Mouse (Mus musculus): Measurements from ENCODE around the gene Gm10392. TPM values are rescaled to one million over a fixed set of nuclear protein-coding genes. Genes with fewer than 3 reads are reported as not detected.
A peak's percentile ranks its signal among the peaks of the same experiment; 100 is the strongest.
"Not testable (repeated sequence)": the region's sequence is repeated elsewhere in the genome, so short reads cannot be mapped to it uniquely, and the experiment has no call there.

The Gm10392 gene
- total RNA-seq (2015) (0.32 TPM in 1 of 2 replicates, not detected in the other), total RNA-seq (2017) (0.41 and 1.2 TPM in 2 replicates)

- ATAC-seq (replicated peaks; ENCODE audit: poor library complexity), result peak; percentile 65
Observed at GRCm38 (mm10) chr11:77519043-77519442, at the start of gene Gm10392. Gene Gm10392, minus strand, starts transcription at chr11:77519198.

- ATAC-seq (replicated peaks; ENCODE audit: poor library complexity), result no peak
Observed at GRCm38 (mm10) chr11:77545261-77545660, 26.3 kb upstream of the Gm10392 start.

- ATAC-seq (replicated peaks; ENCODE audit: poor library complexity), result no peak
Observed at GRCm38 (mm10) chr11:77532202-77532846, 13.3 kb upstream of the Gm10392 start.

- no peak for ATAC-seq (replicated peaks; ENCODE audit: poor library complexity)
Observed at GRCm38 (mm10) chr11:77530862-77531261, 11.9 kb upstream of the Gm10392 start.

- ATAC-seq (replicated peaks; ENCODE audit: poor library complexity), result no peak
Observed at GRCm38 (mm10) chr11:77529644-77530043, 10.6 kb upstream of the Gm10392 start.

- ATAC-seq (replicated peaks; ENCODE audit: poor library complexity), result not testable (repeated sequence)
Observed at GRCm38 (mm10) chr11:77528420-77528819, 9.4 kb upstream of the Gm10392 start.

GRCm38 (mm10) chr11:77525804-77526486 is 6.9 kb upstream of the Gm10392 start:
- ATAC-seq (replicated peaks; ENCODE audit: poor library complexity), result peak; percentile 34; the same call in 1 of the 2 replicates

GRCm38 (mm10) chr11:77520601-77521529 is 1.9 kb upstream of the Gm10392 start:
- peak; percentile 62 for ATAC-seq (replicated peaks; ENCODE audit: poor library complexity)

- ATAC-seq (replicated peaks; ENCODE audit: poor library complexity), result no peak
Observed at GRCm38 (mm10) chr11:77518051-77518798, 773 bp downstream of the Gm10392 start.

GRCm38 (mm10) chr11:77516553-77517425 is 2.2 kb downstream of the Gm10392 start:
- ATAC-seq (replicated peaks; ENCODE audit: poor library complexity), result no peak

GRCm38 (mm10) chr11:77515637-77516552 is 3.1 kb downstream of the Gm10392 start, which contains the start of gene Trp53i13:
Gene Trp53i13, minus strand, starts transcription at chr11:77515980.
- no peak for ATAC-seq (replicated peaks; ENCODE audit: poor library complexity)

- ATAC-seq (replicated peaks; ENCODE audit: poor library complexity), result peak; percentile 27
Observed at GRCm38 (mm10) chr11:77514832-77515636, 4.0 kb downstream of the Gm10392 start, which contains the start of gene Abhd15. Gene Abhd15, plus strand, starts transcription at chr11:77515121.

- peak; percentile 34 for ATAC-seq (replicated peaks; ENCODE audit: poor library complexity)
Observed at GRCm38 (mm10) chr11:77514281-77514831, 4.6 kb downstream of the Gm10392 start.

GRCm38 (mm10) chr11:77513811-77514170 is 5.2 kb downstream of the Gm10392 start:
- ATAC-seq (replicated peaks; ENCODE audit: poor library complexity), result no peak

- ATAC-seq (replicated peaks; ENCODE audit: poor library complexity), result peak; percentile 50
Observed at GRCm38 (mm10) chr11:77512891-77513810, 5.8 kb downstream of the Gm10392 start.

- ATAC-seq (replicated peaks; ENCODE audit: poor library complexity), result no peak
Observed at GRCm38 (mm10) chr11:77511336-77511735, 7.7 kb downstream of the Gm10392 start.
